Mouse (Mus musculus): ENCODE results near the gene Dlg5.

Gene Dlg5

GRCm38 (mm10) chr14:24190131-24190530 lies 55.6 kb downstream of the Dlg5 start:
- no peak for DNase-seq (ENCODE audit: extremely low read depth, low read depth)

- DNase-seq (ENCODE audit: extremely low read depth, low read depth), result no peak
These were observed 56.1 kb downstream of the Dlg5 start for GRCm38 (mm10) chr14:24189598-24189997.

- DNase-seq (ENCODE audit: extremely low read depth, low read depth), result no peak
These were observed 60.2 kb downstream of the Dlg5 start for GRCm38 (mm10) chr14:24185514-24185913.

- no peak for DNase-seq (ENCODE audit: extremely low read depth, low read depth)
These were observed 62.8 kb downstream of the Dlg5 start for GRCm38 (mm10) chr14:24182955-24183354.

- no peak for DNase-seq (ENCODE audit: extremely low read depth, low read depth)
These were observed 63.8 kb downstream of the Dlg5 start for GRCm38 (mm10) chr14:24181811-24182506.

GRCm38 (mm10) chr14:24179466-24179991 lies 66.2 kb downstream of the Dlg5 start:
- DNase-seq (ENCODE audit: extremely low read depth, low read depth), result no peak

GRCm38 (mm10) chr14:24176609-24177008 lies 69.1 kb downstream of the Dlg5 start:
- DNase-seq (ENCODE audit: extremely low read depth, low read depth), result no peak

- no peak for DNase-seq (ENCODE audit: extremely low read depth, low read depth)
These were observed 72.4 kb downstream of the Dlg5 start for GRCm38 (mm10) chr14:24173326-24173725.

GRCm38 (mm10) chr14:24171639-24172311 lies 73.9 kb downstream of the Dlg5 start:
- no peak for DNase-seq (ENCODE audit: extremely low read depth, low read depth)

GRCm38 (mm10) chr14:24166046-24166445 lies 79.7 kb downstream of the Dlg5 start:
- no peak for DNase-seq (ENCODE audit: extremely low read depth, low read depth)

GRCm38 (mm10) chr14:24164721-24165367 lies 80.9 kb downstream of the Dlg5 start:
- no peak for DNase-seq (ENCODE audit: extremely low read depth, low read depth)

- DNase-seq (ENCODE audit: extremely low read depth, low read depth), result no peak
These were observed 82.9 kb downstream of the Dlg5 start for GRCm38 (mm10) chr14:24162856-24163255.

GRCm38 (mm10) chr14:24148892-24149291 lies 96.8 kb downstream of the Dlg5 start:
- DNase-seq (ENCODE audit: extremely low read depth, low read depth), result no peak

- no peak for DNase-seq (ENCODE audit: extremely low read depth, low read depth)
These were observed 100.9 kb downstream of the Dlg5 start for GRCm38 (mm10) chr14:24144821-24145220.

- DNase-seq (ENCODE audit: extremely low read depth, low read depth), result no peak
These were observed 101.3 kb downstream of the Dlg5 start for GRCm38 (mm10) chr14:24144421-24144820.

- DNase-seq (ENCODE audit: extremely low read depth, low read depth), result no peak
These were observed 102.7 kb downstream of the Dlg5 start for GRCm38 (mm10) chr14:24142926-24143430.

GRCm38 (mm10) chr14:24141727-24142126 lies 104.0 kb downstream of the Dlg5 start:
- DNase-seq (ENCODE audit: extremely low read depth, low read depth), result no peak

- no peak for DNase-seq (ENCODE audit: extremely low read depth, low read depth)
These were observed 105.4 kb downstream of the Dlg5 start for GRCm38 (mm10) chr14:24140297-24140812.

- no peak for DNase-seq (ENCODE audit: extremely low read depth, low read depth)
These were observed 108.8 kb downstream of the Dlg5 start for GRCm38 (mm10) chr14:24136908-24137307.

- no peak for DNase-seq (ENCODE audit: extremely low read depth, low read depth)
These were observed 111.0 kb downstream of the Dlg5 start for GRCm38 (mm10) chr14:24134623-24135290.

GRCm38 (mm10) chr14:24133801-24134200 lies 111.9 kb downstream of the Dlg5 start:
- DNase-seq (ENCODE audit: extremely low read depth, low read depth), result no peak

Measured in MEL-GATA-1-ER (cell line).